Mouse (Mus musculus) hindbrain, embryonic 11.5 days (tissue): ENCODE measurements at regions not wholly inside any gene's neighbourhood (a gene's known extent, or its start where the extent isn't known, plus 50 kb on each side); places are given as distances from the start of the nearest gene placed in this dataset.

Experiments used
- ATAC-seq: fragments of 200-750 bp; cut with Nextera tagmentation; 2 replicates; pipeline ENCODE4 v1.8.0; 2017; ENCODE audit warnings: mild to moderate bottlenecking, moderate TSS enrichment, moderate library complexity; ENCODE audit not compliant: low FRiP score
- DNase-seq: peaks from one replicate; pipeline ENCODE4 v3.0.0-alpha.2; 2015; ENCODE audit warnings: low spot score
- H3K27ac ChIP-seq: fragments of 300-500 bp; sonication (generic); 2 replicates; pipeline ENCODE4 v1.5.1; 2014; ENCODE audit warnings: mild to moderate bottlenecking, low read depth, low read length
- H3K27me3 ChIP-seq: fragments of 300-500 bp; sonication (generic); 2 replicates; pipeline ENCODE4 v1.6.1; 2014; ENCODE audit warnings: mild to moderate bottlenecking, low read length, moderate library complexity, mixed read lengths; ENCODE audit not compliant: control insufficient read depth, insufficient read depth
- H3K36me3 ChIP-seq: fragments of 300-500 bp; sonication (generic); 2 replicates; pipeline ENCODE4 v1.6.1; 2014; ENCODE audit warnings: mild to moderate bottlenecking, low read length, moderate library complexity, mixed read lengths; ENCODE audit not compliant: control insufficient read depth, insufficient read depth
- H3K4me1 ChIP-seq: fragments of 300-500 bp; sonication (generic); replicated peaks from 2 replicates; pipeline ENCODE4 v1.6.1; 2014; ENCODE audit warnings: low read length, mixed read lengths; ENCODE audit not compliant: control insufficient read depth, insufficient read depth
- H3K4me2 ChIP-seq: fragments of 300-500 bp; sonication (generic); replicated peaks from 2 replicates; pipeline ENCODE4 v1.6.1; 2014; ENCODE audit warnings: mild to moderate bottlenecking, low read depth, low read length
- H3K4me3 ChIP-seq: fragments of 300-500 bp; sonication (generic); 2 replicates; pipeline ENCODE4 v1.5.1; 2014; ENCODE audit warnings: low read depth, low read length
- H3K9ac ChIP-seq: fragments of 300-500 bp; sonication (generic); 2 replicates; pipeline ENCODE4 v1.6.1; 2014; ENCODE audit warnings: low read depth, low read length
- H3K9me3 ChIP-seq: fragments of 300-500 bp; sonication (generic); 2 replicates; pipeline ENCODE4 v1.6.1; 2016; ENCODE audit warnings: low read length; ENCODE audit not compliant: control insufficient read depth
- WGBS: fragments of 180-500 bp; shearing (Covaris S2); extraction: QIAGEN DNeasy Blood & Tissue Kit; methylation state at CpG from one replicate; pipeline ENCODE4 v1.1.7; 2014; 5-methylcytosine and 5-hydroxymethylcytosine counted together

GRCm38 (mm10) chr12:71747831-71748368 is 83.0 kb upstream of the Daam1 start:
- 81% methylated on average over 14 of the region's 14 CpGs for WGBS
- no peaks in the 10 kb centered on the region for H3K36me3 ChIP-seq
- no peak overlapping the region for H3K4me3 ChIP-seq
- no peaks in the 10 kb centered on the region for H3K9me3 ChIP-seq
- DNase-seq: no peak
- no peaks in the 10 kb centered on the region for H3K27me3 ChIP-seq
- H3K9ac ChIP-seq: no peak overlapping the region
- no peaks in the 10 kb centered on the region for H3K4me1 ChIP-seq
- no peak overlapping the region for H3K4me2 ChIP-seq
- no peak for ATAC-seq
- no peak overlapping the region for H3K27ac ChIP-seq

GRCm38 (mm10) chr12:71748731-71749130 is 82.1 kb upstream of the Daam1 start:
- no peaks in the 10 kb centered on the region for H3K4me1 ChIP-seq
- H3K4me2 ChIP-seq: no peak overlapping the region
- H3K27me3 ChIP-seq: no peaks in the 10 kb centered on the region
- ATAC-seq (no peak), DNase-seq (no peak)
- H3K36me3 ChIP-seq: no peaks in the 10 kb centered on the region
- H3K27ac ChIP-seq: no peak overlapping the region
- H3K9ac ChIP-seq: no peak overlapping the region
- WGBS: 77% methylated on average over 4 of the region's 4 CpGs
- no peak overlapping the region for H3K4me3 ChIP-seq
- H3K9me3 ChIP-seq: no peaks in the 10 kb centered on the region

GRCm38 (mm10) chr12:71749668-71750067 is 81.2 kb upstream of the Daam1 start:
- Histone ChIP-seq H3K4me3 (no peak overlapping the region), H3K9ac (no peak overlapping the region)
- no peak for ATAC-seq

DNA sequence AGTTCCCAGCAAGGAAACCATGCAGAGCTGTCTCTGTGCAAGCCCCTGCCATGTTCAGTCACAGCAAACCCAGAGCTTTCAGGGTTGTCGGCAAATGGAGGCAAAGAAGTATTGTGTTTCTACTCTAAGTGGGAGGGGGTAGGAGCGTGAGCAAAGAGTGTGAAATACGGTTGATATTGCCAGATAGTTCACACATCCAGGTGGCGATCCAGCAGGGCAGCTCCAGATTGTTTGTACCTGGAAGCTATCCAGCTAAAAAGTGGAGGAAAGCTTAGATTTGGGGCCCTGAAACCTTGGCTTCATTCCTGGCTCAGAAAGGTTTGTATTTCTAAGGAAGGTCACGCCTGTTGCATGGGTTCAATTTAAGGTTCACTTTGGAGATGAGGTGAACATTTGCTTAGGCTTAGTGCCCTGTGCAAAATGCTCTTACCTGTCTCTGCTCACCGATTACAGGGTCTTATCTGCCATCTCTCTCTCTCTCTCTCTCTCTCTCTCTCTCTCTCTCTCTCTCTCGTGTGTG is 78.1 kb upstream of the Daam1 start:
- ATAC-seq (no peak), DNase-seq (no peak)
- Histone ChIP-seq H3K27ac (no peak overlapping the region), H3K27me3 (no peaks in the 10 kb centered on the region), H3K4me3 (no peak overlapping the region), H3K36me3 (no peaks in the 10 kb centered on the region), H3K9me3 (no peaks in the 10 kb centered on the region), H3K4me1 (no peaks in the 10 kb centered on the region), H3K4me2 (no peak overlapping the region), H3K9ac (no peak overlapping the region)
- WGBS: 75% methylated on average over 7 of the region's 7 CpGs

More at GRCm38 (mm10) chr12:71749668-71750067, 81.2 kb upstream of the Daam1 start:
- no peaks in the 10 kb centered on the region for H3K9me3 ChIP-seq
- no peak for DNase-seq
- H3K27me3 ChIP-seq: no peaks in the 10 kb centered on the region
- H3K4me2 ChIP-seq: no peak overlapping the region
- no peak overlapping the region for H3K27ac ChIP-seq
- H3K36me3 ChIP-seq: no peaks in the 10 kb centered on the region
- WGBS: 88% methylated on average over 2 of the region's 2 CpGs
- no peaks in the 10 kb centered on the region for H3K4me1 ChIP-seq

DNA sequence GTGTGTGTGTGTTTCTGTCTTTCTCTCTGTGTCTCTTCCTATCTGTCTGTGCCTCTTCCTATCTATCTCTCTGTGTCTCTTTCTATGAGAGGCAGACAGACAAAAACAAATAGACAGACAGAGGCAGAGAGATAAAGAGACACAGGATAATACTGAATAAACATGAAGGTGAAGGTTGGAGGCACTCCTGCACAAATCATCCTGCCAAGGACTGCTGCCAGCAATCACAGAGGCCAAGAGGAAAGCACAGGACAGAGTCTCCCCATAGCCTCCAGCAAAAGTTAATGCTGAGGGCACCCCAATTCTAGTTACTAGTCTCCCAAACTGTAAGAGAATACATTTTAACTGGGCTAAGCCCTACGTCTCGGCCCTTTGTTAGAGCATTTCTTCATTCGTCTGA is 77.6 kb upstream of the Daam1 start:
- no peaks in the 10 kb centered on the region for H3K4me1 ChIP-seq
- no peak overlapping the region for H3K4me3 ChIP-seq
- no peaks in the 10 kb centered on the region for H3K9me3 ChIP-seq
- no peak overlapping the region for H3K4me2 ChIP-seq
- no peaks in the 10 kb centered on the region for H3K27me3 ChIP-seq
- no peak for ATAC-seq
- WGBS: 92% methylated on average over 3 of the region's 3 CpGs
- no peak overlapping the region for H3K9ac ChIP-seq
- no peak overlapping the region for H3K27ac ChIP-seq
- DNase-seq: no peak
- no peaks in the 10 kb centered on the region for H3K36me3 ChIP-seq

DNA sequence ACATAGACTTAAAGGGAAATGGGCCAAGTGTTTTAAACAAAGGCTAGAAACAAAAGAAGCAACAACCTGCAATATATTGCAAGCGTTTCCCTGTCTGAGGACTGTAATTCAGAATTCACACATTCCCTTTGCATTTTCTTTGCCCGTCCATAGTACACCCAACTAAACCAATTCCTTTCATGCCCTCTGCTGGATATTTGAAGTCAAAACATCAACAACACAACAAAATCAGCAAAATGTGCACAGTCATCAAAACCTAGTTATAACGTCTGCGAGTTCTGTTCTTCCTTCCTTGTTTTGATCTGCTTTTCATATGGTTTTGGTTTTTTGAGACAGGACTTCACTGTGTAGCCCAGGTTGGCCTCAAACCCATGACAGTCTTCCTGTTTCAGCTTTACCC is 67.7 kb upstream of the Daam1 start:
- WGBS: 77% methylated on average over 4 of the region's 4 CpGs
- ATAC-seq (no peak), DNase-seq (no peak)

GRCm38 (mm10) chr12:71766086-71766485 is 64.8 kb upstream of the Daam1 start:
- Histone ChIP-seq H3K4me1 (no peaks in the 10 kb centered on the region), H3K4me3 (no peak overlapping the region), H3K27me3 (no peaks in the 10 kb centered on the region), H3K9me3 (no peaks in the 10 kb centered on the region), H3K9ac (no peak overlapping the region), H3K4me2 (no peak overlapping the region), H3K36me3 (no peaks in the 10 kb centered on the region), H3K27ac (no peak overlapping the region)
- WGBS: 91% methylated on average over 4 of the region's 4 CpGs
- DNase-seq: no peak
- ATAC-seq: no peak

More for the DNA sequence above, 67.7 kb upstream of the Daam1 start:
- Histone ChIP-seq H3K27ac (no peak overlapping the region), H3K9ac (no peak overlapping the region), H3K4me3 (no peak overlapping the region), H3K4me2 (no peak overlapping the region), H3K36me3 (no peaks in the 10 kb centered on the region), H3K9me3 (no peaks in the 10 kb centered on the region), H3K4me1 (no peaks in the 10 kb centered on the region), H3K27me3 (no peaks in the 10 kb centered on the region)

- Histone ChIP-seq H3K36me3 (no peaks in the 10 kb centered on the region), H3K4me3 (no peak overlapping the region), H3K27me3 (no peaks in the 10 kb centered on the region), H3K9ac (no peak overlapping the region), H3K9me3 (no peaks in the 10 kb centered on the region), H3K4me2 (no peak overlapping the region), H3K4me1 (no peaks in the 10 kb centered on the region), H3K27ac (no peak overlapping the region)
- no peak for DNase-seq
- WGBS: 93% methylated on average over 1 of the region's 1 CpGs
- no peak for ATAC-seq
These were observed 64.2 kb upstream of the Daam1 start for GRCm38 (mm10) chr12:71766636-71767035.

DNA sequence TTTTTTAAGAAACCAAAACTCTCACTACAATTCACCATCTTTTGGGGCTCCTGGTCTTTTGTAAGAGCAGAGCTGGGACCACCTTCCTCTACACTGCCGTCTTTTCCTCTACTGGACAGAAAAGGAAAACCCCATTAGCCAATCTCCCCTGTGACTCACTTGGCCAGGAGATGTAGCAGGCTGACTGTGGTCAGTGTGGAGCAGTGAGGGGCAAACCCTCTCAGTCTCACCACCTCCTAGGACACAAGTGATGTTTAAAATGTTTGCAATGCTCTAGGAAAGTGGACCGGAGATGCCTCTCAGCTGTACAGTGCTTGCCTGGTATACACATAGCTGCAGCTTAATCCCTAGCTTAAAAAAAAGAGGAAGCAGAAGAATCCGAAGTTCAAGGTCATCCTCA is 63.0 kb upstream of the Daam1 start:
- DNase-seq (no peak), ATAC-seq (no peak)
- 46% methylated on average over 3 of the region's 3 CpGs for WGBS
- Histone ChIP-seq H3K4me2 (no peak overlapping the region), H3K36me3 (no peaks in the 10 kb centered on the region), H3K9me3 (no peaks in the 10 kb centered on the region), H3K27ac (no peak overlapping the region), H3K9ac (no peak overlapping the region), H3K4me1 (no peaks in the 10 kb centered on the region), H3K4me3 (no peak overlapping the region), H3K27me3 (no peaks in the 10 kb centered on the region)
